In the genomic region with DNA sequence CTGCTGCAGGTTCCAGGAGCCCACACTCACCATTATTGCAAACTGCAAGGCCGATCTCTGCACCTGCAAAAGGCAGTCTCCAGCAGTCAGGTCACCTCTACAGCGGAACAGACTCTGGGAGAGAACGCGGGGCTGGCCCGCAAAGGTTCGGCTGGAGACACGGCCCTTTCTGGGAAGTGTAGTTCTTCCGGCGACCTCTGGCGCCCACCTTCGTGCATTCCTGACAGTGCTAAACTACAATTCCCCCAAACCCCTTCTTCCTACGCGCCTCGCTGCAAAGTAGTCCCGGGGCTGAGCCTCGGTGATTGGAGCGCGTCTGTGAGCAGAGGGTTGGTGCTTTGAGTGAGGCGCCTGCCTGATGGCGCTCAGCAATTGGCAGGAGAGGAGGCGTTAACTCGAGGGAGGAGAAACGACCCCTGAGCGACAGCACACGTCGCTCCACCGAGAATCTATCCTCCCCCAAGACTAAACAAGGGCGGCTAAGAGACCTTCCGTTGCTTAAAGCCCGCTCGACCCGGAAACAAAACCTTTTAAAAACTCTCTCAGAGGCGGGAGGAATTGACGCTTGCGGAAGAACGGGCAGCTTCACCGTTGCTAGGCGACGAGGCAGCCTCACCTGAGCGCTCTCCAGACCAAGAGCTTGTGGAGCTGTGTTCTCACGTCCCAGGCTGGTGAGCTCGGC, we compare ENCODE assay signal across 8 mouse cellular contexts. TPM values are rescaled to one million over a fixed set of nuclear protein-coding genes. Genes with fewer than 3 reads are reported as not detected.
DNase-seq lines count a peak whose midpoint lies in the region; ATAC-seq lines count a peak whose summit lies in the region.

Wdpcp (plus strand) TSS at position 536 of the 682 bp plus-strand sequence.
Mdh1 (minus strand) TSS at position 668 of the 682 bp plus-strand sequence.

- H3K4me1 ChIP-seq in hindbrain, embryonic 12.5 days = peaks cover 23% of the 10 kb centered on the region

- H3K9ac ChIP-seq in hindbrain, embryonic 12.5 days = peak within 1 kb of the TSS; percentile 82

- no peaks in the 10 kb centered on the region for H3K27me3 ChIP-seq in hindbrain, embryonic 12.5 days

- peak; percentile 98 for DNase-seq in NIH3T3 (ENCODE audit: low read depth)
- peak; percentile 93 to 96 for DNase-seq in cerebellum, postnatal 10 days
- DNase-seq in frontal cortex, postnatal 10 days (ENCODE audit: low spot score in 2 of 2) = peak; percentile 97
- DNase-seq in layer of hippocampus, postnatal 14 days (ENCODE audit: low spot score in 2 of 2) = peak; percentile 95 to 99
- DNase-seq in lung, postnatal 14 days = peak; percentile 91
- DNase-seq in retina, adult 2 months (ENCODE audit: low read depth, low spot score) = peak; percentile 93
- peak; percentile 92 to 96 for DNase-seq in thymus, postnatal 36 days

- no peaks in the 10 kb centered on the region for H3K9me3 ChIP-seq in hindbrain, embryonic 12.5 days (replicated peaks)

- no peaks in the 10 kb centered on the region for H3K36me3 ChIP-seq in hindbrain, embryonic 12.5 days

- ATAC-seq in hindbrain, embryonic 12.5 days (ENCODE audit: low FRiP score) = peak; percentile 99

- WGBS in hindbrain, embryonic 12.5 days = under 1% methylated on average over 42 of the region's 42 CpGs

- peak within 1 kb of the TSS; percentile 77 for H3K27ac ChIP-seq in hindbrain, embryonic 12.5 days

- H3K4me3 ChIP-seq in hindbrain, embryonic 12.5 days = peak within 1 kb of the TSS; percentile 63

- H3K4me2 ChIP-seq in hindbrain, embryonic 12.5 days (replicated peaks) = peak within 1 kb of the TSS; percentile 74

RNA-seq across cellular contexts. Expression of gene Wdpcp, which starts in this region (rescaled TPM):
- polyA plus RNA-seq in hindbrain, embryonic 12.5 days (2016; fragmentation: Nextera tagmentation; extraction: Ambion mirVana) = 13.5 and 13.7 TPM in 2 replicates
- 10 to 100 TPM; 12.0 to 12.3 TPM for total RNA-seq in layer of hippocampus, postnatal 14 days (2021)

RNA-seq across cellular contexts. Expression of gene Mdh1, which starts in this region (rescaled TPM):
- 319 and 351 TPM in 2 replicates for polyA plus RNA-seq in hindbrain, embryonic 12.5 days (2016; fragmentation: Nextera tagmentation; extraction: Ambion mirVana)
- 100 to 1,000 TPM; 679 to 693 TPM for total RNA-seq in layer of hippocampus, postnatal 14 days (2021)

Comparison
In these comparisons a context has a peak if more than half of its experiments do, and no peak if none do; other contexts are left out.
1. Peak in every context shown above with its lines: DNase-seq, ATAC-seq, H3K4me3 ChIP-seq and H3K27ac ChIP-seq.